Mouse (Mus musculus): ENCODE data around the gene Hcrt. TPM values are rescaled to one million over a fixed set of nuclear protein-coding genes. Genes with fewer than 3 reads are reported as not detected.

Gene Hcrt
- polyA plus RNA-seq (2012; rRNA removed; ENCODE audit: low replicate concordance) = not detected in 2 replicates

GRCm38 (mm10) chr11:100762831-100763230 lies at the start of gene Hcrt:
TSS of gene Hcrt (minus strand) at chr11:100762931.

GRCm38 (mm10) chr11:100770646-100771408 lies 8.1 kb upstream of the Hcrt start, which contains the start of gene Ghdc:
TSS of gene Ghdc (minus strand) at chr11:100770957.

GRCm38 (mm10) chr11:100759611-100760233 lies 3.0 kb downstream of the Hcrt start, which contains the start of gene Kcnh4:
TSS of gene Kcnh4 (minus strand) at chr11:100759942.

GRCm38 (mm10) chr11:100738066-100738604 lies 24.6 kb downstream of the Hcrt start, which contains the start of gene Rab5c:
TSS of gene Rab5c (minus strand) at chr11:100738215.

GRCm38 (mm10) chr11:100713735-100714533 lies 48.8 kb downstream of the Hcrt start, which contains the start of gene Hspb9:
TSS of gene Hspb9 (plus strand) at chr11:100713850.

GRCm38 (mm10) chr11:100711783-100712615 lies 50.7 kb downstream of the Hcrt start, which contains the start of gene Kat2a:
TSS of gene Kat2a (minus strand) at chr11:100712465.

Other genes with a start within 250 kb of the Hcrt start
- gene Acly, start 234.9 kb downstream of the Hcrt start, polyA plus RNA-seq (2012; rRNA removed; ENCODE audit: low replicate concordance) = 897 and 934 TPM in 2 replicates
- 1.0 and 2.6 TPM in 2 replicates for gene Ttc25, start 217.3 kb downstream of the Hcrt start, polyA plus RNA-seq (2012; rRNA removed; ENCODE audit: low replicate concordance)
- 42.6 and 64.4 TPM in 2 replicates for gene Cnp, start 188.0 kb downstream of the Hcrt start, polyA plus RNA-seq (2012; rRNA removed; ENCODE audit: low replicate concordance)
- 61.2 and 75.2 TPM in 2 replicates for gene Nkiras2, start 143.7 kb downstream of the Hcrt start, polyA plus RNA-seq (2012; rRNA removed; ENCODE audit: low replicate concordance)
- 25.5 and 53.3 TPM in 2 replicates for gene Dnajc7, start 142.8 kb downstream of the Hcrt start, polyA plus RNA-seq (2012; rRNA removed; ENCODE audit: low replicate concordance)
- 1.4 and 2.1 TPM in 2 replicates for gene Zfp385c, start 70.5 kb downstream of the Hcrt start, polyA plus RNA-seq (2012; rRNA removed; ENCODE audit: low replicate concordance)
- 10.3 and 16.6 TPM in 2 replicates for gene Dhx58, start 58.7 kb downstream of the Hcrt start, polyA plus RNA-seq (2012; rRNA removed; ENCODE audit: low replicate concordance)
- gene Kat2a, start 50.5 kb downstream of the Hcrt start, polyA plus RNA-seq (2012; rRNA removed; ENCODE audit: low replicate concordance) = 37.3 and 46.8 TPM in 2 replicates
- gene Hspb9, start 49.1 kb downstream of the Hcrt start, polyA plus RNA-seq (2012; rRNA removed; ENCODE audit: low replicate concordance) = not detected in 2 replicates
- 187 and 251 TPM in 2 replicates for gene Rab5c, start 24.7 kb downstream of the Hcrt start, polyA plus RNA-seq (2012; rRNA removed; ENCODE audit: low replicate concordance)
- 0.72 and 1.3 TPM in 2 replicates for gene Kcnh4, start 3.0 kb downstream of the Hcrt start, polyA plus RNA-seq (2012; rRNA removed; ENCODE audit: low replicate concordance)
- 15.5 and 16.5 TPM in 2 replicates for gene Ghdc, start 8.0 kb upstream of the Hcrt start, polyA plus RNA-seq (2012; rRNA removed; ENCODE audit: low replicate concordance)
- gene Stat5b, start 87.8 kb upstream of the Hcrt start, polyA plus RNA-seq (2012; rRNA removed; ENCODE audit: low replicate concordance) = 54.0 and 56.3 TPM in 2 replicates
- gene Stat5a, start 96.4 kb upstream of the Hcrt start, polyA plus RNA-seq (2012; rRNA removed; ENCODE audit: low replicate concordance) = 82.3 and 109 TPM in 2 replicates
- 117 and 148 TPM in 2 replicates for gene Stat3, start 176.6 kb upstream of the Hcrt start, polyA plus RNA-seq (2012; rRNA removed; ENCODE audit: low replicate concordance)
- gene Cavin1, start 208.0 kb upstream of the Hcrt start, polyA plus RNA-seq (2012; rRNA removed; ENCODE audit: low replicate concordance) = 184 and 257 TPM in 2 replicates
- gene Atp6v0a1, start 246.5 kb upstream of the Hcrt start, polyA plus RNA-seq (2012; rRNA removed; ENCODE audit: low replicate concordance) = 68.6 and 77.8 TPM in 2 replicates